Mouse (Mus musculus): ENCODE results near the gene Klk6.

DNA sequence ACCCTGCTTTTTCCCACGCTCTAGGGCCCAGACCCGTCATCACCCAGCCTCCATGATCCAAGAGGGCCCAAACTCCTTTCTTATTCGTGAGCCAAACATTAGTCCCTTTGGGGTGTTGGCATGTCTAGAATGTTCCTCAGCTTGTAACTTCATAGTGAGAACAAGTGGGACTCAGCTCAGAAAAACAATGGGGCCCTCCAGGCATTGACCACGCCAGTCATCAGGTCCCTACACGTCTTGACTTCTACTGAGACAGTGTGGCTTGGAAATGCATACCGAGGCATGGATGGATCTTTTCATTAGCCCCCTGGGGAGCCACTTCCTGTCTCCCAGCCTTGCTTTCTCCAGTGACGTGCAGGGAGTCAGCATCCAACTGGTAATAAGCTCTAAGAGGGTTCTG is 24.4 kb upstream of the Klk6 start:
- TF ChIP-seq CTCF (IDR thresholded peaks at IDR 0.05), result no peak
- TF ChIP-seq EP300 (IDR thresholded peaks at IDR 0.05), result no peak
